Mouse (Mus musculus) lung, postnatal 4 days (tissue): ENCODE measurements around the gene Grm2.
A peak's percentile ranks its signal among the peaks of the same experiment; 100 is the strongest.

Experiments used
- DNase-seq, 2 experiments: peaks; one replicate each; pipeline ENCODE4 v3.0.0; 2021

Gene Grm2

GRCm38 (mm10) chr9:106655884-106656720 is at the start of gene Grm2:
Gene Grm2 (minus strand): TSS chr9:106656082.
- DNase-seq: peak; percentile 74

- no peak for DNase-seq
Measured at GRCm38 (mm10) chr9:106692973-106693481, 37.1 kb upstream of the Grm2 start.

- no peak for DNase-seq
Measured at GRCm38 (mm10) chr9:106688834-106689233, 33.0 kb upstream of the Grm2 start.

GRCm38 (mm10) chr9:106686983-106687650 is 31.2 kb upstream of the Grm2 start:
- DNase-seq: peak; percentile 71 to 82

GRCm38 (mm10) chr9:106685249-106686101 is 29.6 kb upstream of the Grm2 start, which contains the start of gene Tex264:
Gene Tex264 (minus strand): TSS chr9:106685927.
- peak; percentile 86 to 92 for DNase-seq

- peak in 1 of 2 experiments; percentile 14 for DNase-seq
Measured at GRCm38 (mm10) chr9:106684918-106685248, 29.0 kb upstream of the Grm2 start.

- no peak for DNase-seq
Measured at GRCm38 (mm10) chr9:106684093-106684872, 28.4 kb upstream of the Grm2 start.

- DNase-seq: peak in 1 of 2 experiments; percentile 9
Measured at GRCm38 (mm10) chr9:106681026-106681425, 25.1 kb upstream of the Grm2 start.

- DNase-seq: no peak
Measured at GRCm38 (mm10) chr9:106678242-106678641, 22.4 kb upstream of the Grm2 start.

GRCm38 (mm10) chr9:106677702-106678101 is 21.8 kb upstream of the Grm2 start:
- no peak for DNase-seq

GRCm38 (mm10) chr9:106676571-106676970 is 20.7 kb upstream of the Grm2 start:
- DNase-seq: no peak

- peak in 1 of 2 experiments; percentile 16 for DNase-seq
Measured at GRCm38 (mm10) chr9:106675965-106676364, 20.1 kb upstream of the Grm2 start.

- DNase-seq: peak; percentile 66 to 84
Measured at GRCm38 (mm10) chr9:106675480-106675879, 19.6 kb upstream of the Grm2 start.

- no peak for DNase-seq
Measured at GRCm38 (mm10) chr9:106673860-106674259, 18.0 kb upstream of the Grm2 start.

GRCm38 (mm10) chr9:106664856-106665255 is 9.0 kb upstream of the Grm2 start:
- DNase-seq: no peak

GRCm38 (mm10) chr9:106664433-106664832 is 8.6 kb upstream of the Grm2 start:
- DNase-seq: no peak

GRCm38 (mm10) chr9:106663200-106663599 is 7.3 kb upstream of the Grm2 start:
- DNase-seq: no peak

GRCm38 (mm10) chr9:106659935-106660334 is 4.1 kb upstream of the Grm2 start:
- no peak for DNase-seq

- DNase-seq: no peak
Measured at GRCm38 (mm10) chr9:106659441-106659840, 3.6 kb upstream of the Grm2 start.

- DNase-seq: no peak
Measured at GRCm38 (mm10) chr9:106657592-106657991, 1.7 kb upstream of the Grm2 start.

GRCm38 (mm10) chr9:106656820-106657219 is 938 bp upstream of the Grm2 start:
- DNase-seq: no peak

- DNase-seq: no peak
Measured at GRCm38 (mm10) chr9:106652720-106653119, 3.2 kb downstream of the Grm2 start.
